Mouse (Mus musculus): ENCODE data around the gene Snapc1.

Snapc1 gene

DNA sequence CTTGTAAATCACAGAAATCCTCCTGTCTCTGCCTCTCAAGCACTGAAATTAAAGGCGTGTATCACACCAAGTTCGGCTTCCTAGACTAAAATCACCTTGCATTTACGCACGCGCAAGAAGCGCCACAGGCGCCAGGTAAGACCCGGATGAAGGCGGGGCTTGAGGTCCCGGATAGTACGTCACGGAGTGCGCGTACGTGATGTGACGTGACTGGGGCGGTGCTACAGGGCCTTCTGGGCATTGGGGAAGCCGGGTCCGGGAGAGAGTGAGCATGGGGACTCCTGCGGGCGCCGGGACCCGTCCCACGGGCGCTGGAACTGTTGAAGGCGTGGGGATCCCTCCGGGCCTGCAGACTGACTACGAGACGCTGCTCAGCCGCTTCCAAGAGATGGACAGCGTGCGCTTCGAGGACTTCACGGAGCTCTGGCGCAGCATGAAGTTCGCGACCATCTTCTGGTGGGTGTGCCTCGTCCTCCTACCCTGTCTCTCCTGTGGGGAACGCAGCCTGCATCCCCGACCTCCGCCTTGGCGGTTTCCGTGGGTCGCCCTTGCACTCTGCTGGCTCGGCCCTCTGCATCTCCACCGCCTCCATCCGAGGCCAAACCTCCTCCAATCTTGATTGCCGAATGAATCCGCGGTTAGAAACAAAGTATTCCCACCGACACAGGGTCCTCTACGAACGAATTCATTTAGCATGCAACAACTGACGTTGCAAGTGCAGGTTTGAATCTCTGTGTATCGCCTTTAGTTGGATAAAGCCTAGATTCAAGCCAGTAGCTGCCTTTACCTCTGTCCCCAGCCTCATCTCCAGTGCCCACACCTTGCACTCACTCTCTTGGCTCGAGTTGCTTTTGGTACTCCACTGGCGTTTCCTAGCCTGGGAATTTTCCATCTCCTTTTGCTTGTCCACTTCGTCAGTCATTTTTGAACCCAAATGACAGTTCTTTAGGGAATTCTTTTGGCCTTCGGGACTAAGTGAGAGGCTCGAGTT lies at the start of gene Snapc1:
Gene Snapc1, plus strand, starts transcription at position 191 of the 991 bp plus-strand sequence.
- DNase-seq (ENCODE audit: low read depth, low spot score), result peak; percentile 97

DNA sequence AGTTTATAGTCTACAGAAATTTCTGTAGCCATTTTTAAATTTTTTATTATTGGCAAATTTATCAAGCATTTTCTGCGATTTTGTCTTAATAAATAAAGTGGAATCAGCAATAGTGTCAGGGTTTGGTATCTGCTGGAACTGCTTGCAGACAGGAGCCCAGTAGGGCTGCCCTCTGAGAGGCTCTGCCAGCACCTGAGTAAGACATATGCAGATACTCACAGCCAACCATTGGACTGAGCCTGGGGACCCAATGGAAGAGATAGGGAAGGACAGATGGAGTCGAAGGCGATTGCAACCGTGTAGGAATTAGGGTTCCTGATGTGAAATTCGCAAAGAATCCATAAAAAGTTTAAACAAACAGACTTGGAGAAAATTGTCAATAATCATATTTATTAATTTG lies 45.8 kb upstream of the Snapc1 start:
- DNase-seq (ENCODE audit: low read depth, low spot score), result no peak

DNA sequence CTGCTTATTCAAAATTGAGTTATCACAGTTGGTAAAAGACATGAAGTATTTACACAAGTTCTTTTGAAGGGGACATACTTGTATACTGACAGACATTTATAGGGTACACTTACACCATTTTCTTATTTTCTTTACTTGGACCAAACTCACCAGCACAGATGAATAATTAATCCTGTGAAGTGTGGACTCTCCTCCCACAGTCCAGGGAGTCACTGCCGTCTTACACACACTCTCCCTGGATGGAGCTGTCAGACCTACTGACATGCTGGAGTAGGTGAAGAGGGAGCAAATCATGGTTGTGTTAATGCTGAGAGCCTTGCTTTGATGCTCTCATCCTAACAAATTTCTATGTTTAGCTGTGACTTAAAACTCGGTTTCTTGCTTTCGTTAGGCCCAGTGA lies 34.0 kb upstream of the Snapc1 start:
- no peak for DNase-seq (ENCODE audit: low read depth, low spot score)

DNA sequence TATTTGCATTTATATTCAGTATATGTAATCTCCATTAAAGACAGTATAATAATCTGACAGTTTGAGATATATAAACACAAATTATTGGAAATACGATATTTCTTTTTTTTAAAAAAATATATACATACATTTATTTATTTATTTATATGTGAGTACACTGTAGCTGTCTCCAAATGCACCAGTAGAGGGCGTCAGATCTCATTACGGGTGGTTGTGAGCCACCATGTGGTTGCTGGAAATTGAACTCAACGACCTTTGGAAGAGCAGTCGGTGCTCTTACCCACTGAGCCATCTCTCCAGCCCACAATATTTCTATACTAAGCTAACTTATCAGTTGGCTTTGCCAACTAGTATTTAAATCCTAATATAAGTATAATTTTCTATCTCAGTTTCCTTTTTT lies 33.0 kb upstream of the Snapc1 start:
- DNase-seq (ENCODE audit: low read depth, low spot score), result peak; percentile 74

DNA sequence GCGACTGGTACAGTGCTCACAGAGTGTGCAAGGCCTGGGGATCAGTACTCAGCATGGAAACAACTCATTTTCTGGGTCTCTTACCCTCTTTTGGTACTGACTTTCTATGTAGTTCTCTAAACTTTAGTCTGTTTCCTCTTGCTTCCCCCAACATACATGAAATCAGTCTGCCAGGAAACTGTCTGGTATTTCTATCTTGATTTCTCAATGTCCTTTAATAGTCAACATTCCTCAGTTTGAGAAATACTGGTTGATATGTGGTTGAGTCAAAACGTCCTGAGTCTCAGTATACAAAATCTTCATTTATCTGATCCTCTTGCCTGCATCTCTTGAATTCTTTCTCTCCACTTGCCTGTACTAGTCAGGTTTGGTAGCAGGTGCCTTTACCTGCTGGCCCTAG lies 29.8 kb upstream of the Snapc1 start:
- DNase-seq (ENCODE audit: low read depth, low spot score), result no peak

DNA sequence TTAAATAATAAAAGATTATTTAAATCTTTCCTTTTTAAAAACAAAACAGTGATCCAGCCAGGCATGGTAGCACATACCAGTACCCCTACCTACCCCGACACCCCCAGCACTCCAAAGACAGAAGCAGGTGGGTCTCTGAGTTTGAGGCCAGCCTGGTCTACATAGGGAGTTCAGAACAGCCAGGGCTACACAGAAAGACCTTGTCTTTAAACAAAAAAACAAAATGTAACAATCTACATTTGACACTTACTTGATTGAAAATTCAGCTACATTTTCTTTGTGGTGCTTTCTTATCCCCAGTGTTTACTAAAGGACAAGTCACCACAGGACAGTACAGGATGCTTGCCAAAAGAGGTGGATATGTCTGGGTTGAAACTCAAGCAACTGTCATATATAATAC lies 26.9 kb upstream of the Snapc1 start, which contains the start of gene Gm49321:
Gene Gm49321, plus strand, starts transcription at position 301 of the 400 bp plus-strand sequence.
- no peak for DNase-seq (ENCODE audit: low read depth, low spot score)

DNA sequence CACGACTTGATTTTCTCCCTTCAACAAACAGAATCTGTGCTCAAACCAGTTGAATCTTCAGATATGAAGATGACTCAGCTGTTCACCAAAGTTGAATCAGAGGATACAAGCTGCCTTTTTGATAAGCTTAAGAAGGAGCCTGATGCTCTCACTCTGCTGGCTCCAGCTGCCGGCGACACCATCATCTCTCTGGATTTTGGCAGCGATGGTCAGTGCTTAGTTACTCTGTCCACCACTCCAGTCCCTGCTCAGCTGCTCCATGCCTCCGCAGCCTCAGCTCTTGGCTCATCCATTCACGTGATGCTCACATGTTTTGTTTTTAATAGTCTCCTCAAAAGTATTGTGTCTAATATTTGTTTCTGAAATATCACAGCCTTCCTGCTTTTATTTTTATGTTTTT lies 24.7 kb upstream of the Snapc1 start:
- no peak for DNase-seq (ENCODE audit: low read depth, low spot score)

DNA sequence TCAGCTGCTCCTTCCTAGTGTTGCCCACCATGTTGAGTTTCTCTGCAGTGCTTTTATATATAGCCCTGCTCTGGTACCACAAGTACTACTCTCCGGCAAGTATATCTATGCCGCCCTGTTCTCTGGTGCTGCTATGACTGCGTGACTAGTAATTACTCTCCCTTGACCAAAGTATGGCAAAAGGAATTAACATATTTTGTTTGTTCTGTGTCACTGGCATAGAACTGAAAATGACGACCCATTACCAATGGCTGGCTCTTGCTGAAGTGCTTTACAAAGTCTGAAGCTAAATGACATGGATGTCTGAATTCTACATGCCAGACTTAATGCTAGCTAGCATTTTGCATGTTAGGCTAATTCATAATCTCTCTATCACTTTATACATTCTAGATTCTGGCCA lies 15.9 kb upstream of the Snapc1 start:
- no peak for DNase-seq (ENCODE audit: low read depth, low spot score)

DNA sequence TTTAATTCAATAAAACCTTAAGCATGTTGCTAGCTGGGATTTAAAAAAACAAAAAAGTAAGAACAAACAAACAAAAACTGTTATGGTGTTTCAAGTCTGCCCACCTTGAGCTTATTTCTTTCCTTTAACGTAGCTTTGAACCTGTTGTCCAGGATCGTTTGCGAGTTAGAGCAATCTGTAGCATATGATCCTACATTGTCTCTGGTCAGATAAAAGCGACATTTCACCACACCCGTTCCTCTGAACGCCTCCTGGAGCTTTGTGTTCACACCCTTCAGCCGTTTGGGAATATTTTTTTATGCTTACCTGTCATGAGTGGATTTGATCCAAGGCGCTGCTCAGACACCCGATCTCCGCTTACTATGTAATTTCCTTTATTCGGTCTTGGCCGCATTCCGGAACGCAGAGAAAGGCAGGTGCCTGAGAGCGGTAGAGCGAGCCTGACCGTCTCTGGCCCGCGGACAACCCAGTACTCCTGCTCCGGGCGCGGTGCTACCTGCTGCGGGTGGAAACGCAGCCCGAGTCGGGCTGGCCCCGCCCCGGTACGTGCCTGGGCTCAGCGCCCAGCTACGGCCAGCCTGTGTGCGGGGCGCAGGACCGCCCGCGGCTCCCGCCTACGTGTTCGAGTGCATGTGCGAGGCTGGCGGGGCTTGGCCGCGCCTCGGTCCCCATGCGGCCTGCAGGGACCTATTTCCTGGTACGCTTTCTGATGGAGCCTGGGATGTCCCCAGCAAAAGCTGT lies 14.8 kb upstream of the Snapc1 start:
- DNase-seq (ENCODE audit: low read depth, low spot score), result peak; percentile 19

DNA sequence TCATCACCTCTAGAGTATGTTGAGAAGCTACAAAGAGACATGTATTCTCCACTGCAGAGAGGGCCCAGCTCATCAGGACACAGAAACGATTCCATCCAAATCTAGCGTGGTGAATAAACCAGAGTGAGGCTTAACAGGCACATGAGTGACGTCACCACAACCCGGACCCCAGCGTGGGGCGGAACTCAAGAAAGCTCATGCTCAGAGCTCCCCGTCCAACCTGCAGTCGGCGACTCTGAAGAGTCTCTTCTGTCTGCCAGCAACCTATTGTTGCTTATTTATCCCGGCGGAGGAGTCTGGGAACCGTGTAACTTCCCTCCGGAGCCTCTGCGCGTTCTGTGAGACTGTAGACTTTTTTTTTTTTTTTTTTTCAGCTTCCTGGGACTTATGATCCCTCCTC lies 11.4 kb upstream of the Snapc1 start:
- DNase-seq (ENCODE audit: low read depth, low spot score), result peak; percentile 66

DNA sequence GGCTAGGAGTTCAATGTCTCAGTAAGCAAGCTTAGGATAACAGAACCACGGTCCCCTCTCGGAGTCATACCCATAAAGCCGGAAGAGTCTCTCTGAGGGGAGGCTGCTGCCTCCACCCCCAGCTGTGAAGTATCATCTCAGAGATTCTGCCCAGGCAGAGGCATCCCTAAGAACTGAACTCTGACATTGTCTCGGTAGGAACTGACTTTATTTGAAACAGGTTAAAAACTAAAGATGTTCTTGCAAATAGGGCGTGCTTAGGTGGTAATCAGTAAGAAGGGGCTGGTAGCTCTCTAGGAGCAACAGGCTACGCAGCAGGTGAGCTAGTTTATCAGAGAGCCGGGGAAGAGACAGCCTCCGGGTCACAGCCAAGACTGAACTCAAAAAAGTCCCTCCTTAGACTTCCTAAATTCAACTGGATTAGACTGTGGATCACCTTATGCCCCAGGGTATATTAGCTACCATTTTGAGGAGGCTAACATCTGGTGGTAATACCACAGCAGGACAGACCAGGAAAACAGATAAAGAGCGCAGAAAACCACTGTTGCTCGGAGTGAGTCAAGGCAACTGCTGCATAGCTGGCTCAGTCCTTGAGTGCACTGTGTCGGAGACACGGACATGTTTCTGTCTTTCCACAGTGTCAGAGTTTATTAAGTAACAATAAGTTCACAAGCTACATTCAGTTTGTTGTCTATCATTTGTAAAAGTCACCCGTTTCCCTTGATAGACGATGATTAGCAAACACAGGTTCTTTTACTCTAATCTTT lies 10.7 kb upstream of the Snapc1 start:
- peak; percentile 50 for DNase-seq (ENCODE audit: low read depth, low spot score)

DNA sequence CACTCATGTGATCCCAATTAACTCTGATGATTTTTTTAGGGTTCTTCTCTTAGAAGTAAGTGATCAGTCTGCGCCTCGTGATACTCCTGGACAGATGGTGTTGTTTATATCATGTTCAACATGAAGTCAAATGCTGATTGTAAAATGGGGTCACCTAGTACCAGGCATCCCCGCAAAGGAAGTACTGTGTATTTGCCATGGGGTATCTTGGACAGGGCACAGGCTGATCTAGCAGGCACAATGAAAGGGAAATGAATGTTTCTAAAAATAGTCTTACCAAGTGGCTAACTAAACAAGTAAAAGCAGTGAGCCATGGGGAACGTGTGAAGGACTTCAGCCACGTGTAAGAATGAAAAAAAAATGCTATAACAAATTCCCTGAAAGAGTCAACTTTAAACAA lies 9.5 kb upstream of the Snapc1 start:
- no peak for DNase-seq (ENCODE audit: low read depth, low spot score)

DNA sequence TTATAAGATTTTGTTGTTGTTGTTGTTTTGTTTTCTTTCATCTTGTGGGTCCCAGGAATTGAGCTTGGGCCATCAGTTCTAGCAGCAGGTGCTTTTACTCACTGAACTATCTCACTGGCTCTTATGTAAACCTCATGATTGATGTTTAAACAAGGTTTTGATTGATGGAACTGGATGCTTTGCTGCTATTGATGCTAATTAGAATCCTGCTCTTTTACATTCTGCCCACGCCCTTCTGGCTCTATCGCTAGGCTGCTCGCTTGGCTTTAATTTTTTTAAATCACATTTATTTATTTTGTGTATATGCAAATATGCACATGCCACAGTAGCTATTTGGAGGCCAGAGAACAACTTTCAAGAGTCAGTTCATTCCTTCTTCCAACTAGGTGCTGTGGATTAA lies 6.6 kb upstream of the Snapc1 start:
- no peak for DNase-seq (ENCODE audit: low read depth, low spot score)

DNA sequence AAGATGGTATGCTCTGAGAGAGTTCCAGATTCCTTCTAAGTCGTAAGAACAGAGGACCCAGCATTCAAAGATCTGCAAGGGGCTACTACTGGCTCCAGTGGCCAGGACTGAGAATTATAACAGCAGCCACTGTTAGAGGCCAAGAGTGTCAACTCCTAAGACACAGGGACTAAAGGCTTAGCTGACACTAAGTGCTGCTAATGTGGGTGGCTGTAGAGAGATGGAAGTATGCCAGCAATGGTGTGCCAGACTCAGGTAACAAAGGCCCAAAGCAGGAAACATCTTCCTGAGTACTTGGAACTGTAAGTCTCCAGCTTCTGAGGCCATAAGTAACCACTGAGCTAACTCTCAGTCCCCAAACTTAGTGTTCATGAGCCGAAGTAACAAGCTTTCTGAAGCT lies 5.5 kb upstream of the Snapc1 start:
- DNase-seq (ENCODE audit: low read depth, low spot score), result no peak

DNA sequence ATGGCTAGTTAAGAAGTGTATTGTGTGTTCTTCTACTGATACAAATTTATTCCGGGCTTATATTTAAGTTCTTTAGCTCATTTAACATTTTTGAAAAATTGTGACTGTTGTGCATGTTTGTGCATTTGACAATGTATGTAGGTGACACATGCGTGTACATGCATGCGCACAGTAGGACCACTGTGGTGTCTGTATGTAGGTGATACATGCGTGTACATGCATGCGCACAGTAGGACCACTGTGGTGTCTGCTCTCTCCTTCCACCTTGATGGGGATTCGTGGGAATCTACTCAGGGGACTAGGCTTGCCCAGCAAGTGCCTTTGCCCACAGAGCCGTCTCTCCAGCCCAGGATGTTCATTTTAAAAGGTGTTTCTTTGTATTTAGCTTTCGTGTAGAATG lies 4.9 kb downstream of the Snapc1 start:
- no peak for DNase-seq (ENCODE audit: low read depth, low spot score)

DNA sequence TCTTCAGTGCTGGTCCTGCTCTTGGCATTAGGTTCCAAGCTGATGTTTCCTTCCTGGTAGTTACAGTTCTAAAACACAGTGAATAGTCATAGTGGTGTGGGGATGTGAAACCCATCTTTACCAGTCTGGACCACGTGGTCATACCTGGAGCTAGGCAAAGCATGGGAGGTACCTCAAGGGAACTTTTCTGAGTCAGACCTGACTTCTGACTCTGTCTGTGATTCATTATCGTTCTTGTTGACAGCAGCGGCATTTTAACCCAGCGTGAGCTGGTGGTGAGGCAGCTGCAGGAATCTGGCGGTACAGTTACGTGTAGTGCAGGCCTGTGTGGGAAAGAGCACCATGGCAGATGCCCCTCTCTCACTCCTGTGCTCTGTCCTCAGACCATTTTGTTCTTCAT lies 10.3 kb downstream of the Snapc1 start:
- no peak for DNase-seq (ENCODE audit: low read depth, low spot score)

DNA sequence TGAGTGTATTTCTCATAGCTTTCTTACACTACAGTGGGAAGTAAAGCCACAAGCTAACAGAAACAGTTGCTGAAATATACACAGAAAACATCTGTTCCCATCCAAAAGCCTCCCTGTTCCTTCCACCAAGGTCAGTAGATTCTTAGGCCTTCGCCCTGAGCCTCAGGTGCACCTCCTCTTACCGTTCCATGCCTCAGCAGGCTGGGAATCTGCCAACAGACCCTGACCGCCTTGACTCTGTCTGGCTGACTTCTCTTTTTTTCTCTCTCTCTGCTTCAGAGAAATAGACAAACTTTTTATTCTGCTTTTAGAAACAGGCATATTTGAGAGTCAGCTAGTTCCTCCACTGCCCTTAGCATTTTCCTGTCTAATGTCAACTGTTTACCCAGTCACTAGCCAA lies 13.9 kb downstream of the Snapc1 start:
- DNase-seq (ENCODE audit: low read depth, low spot score), result no peak

DNA sequence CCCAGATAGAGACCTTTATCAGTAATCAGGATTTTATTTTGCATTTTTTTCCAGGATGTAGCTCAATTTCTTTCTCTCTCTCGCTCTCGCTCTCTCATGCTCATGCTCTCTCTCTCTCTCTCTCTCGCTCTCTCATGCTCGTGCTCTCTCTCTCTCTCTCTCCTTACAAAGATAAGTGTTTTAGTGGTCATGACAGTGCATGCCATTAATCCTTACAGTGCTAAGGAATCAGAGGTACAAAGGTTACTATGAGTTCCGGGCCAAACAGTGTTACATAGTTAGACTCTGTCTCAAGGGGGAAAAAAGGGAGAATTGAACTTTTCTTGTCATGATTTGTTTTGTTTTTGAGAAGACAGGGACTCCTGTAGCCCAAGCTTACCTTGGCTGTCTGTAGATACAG lies 15.4 kb downstream of the Snapc1 start:
- no peak for DNase-seq (ENCODE audit: low read depth, low spot score)

DNA sequence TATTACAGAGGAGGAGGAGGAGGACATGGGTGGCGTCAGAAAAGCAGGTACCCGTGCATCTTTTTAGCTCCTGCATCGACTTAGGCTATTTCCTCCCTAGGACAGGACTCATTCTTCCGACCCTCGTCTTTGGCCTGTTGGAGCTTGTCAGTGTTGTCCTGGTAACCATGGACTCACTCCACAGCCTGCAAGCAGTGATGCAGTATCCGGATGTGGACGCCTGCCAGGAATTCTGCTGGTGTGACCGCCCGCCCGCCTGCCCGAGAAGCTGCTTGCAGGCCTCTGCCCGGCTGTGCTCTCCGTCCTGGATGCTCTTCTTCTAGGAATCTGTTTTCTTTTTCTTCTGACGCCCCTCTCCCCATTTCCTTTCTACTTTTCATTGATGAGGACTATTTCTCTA lies 18.3 kb downstream of the Snapc1 start:
- DNase-seq (ENCODE audit: low read depth, low spot score), result no peak

DNA sequence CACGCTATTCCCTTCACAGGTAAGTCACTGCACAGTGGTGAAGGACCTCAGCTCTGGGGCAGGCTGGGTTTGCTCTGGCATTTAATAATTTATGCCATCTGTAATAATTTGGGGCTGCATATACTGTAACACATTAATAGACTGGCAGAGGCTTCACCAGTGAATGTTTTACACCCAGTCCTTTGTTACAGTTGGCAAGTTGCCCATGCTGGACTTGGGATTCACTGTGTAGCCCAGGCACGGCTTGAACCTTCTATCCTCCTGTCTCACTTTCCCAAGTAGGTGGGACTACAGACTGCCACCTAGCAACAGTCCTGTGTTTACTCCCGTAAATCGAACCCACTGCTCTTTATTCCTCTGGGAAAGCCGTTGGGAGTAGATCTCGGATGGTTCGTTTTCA lies 22.0 kb downstream of the Snapc1 start:
- no peak for DNase-seq (ENCODE audit: low read depth, low spot score)

DNA sequence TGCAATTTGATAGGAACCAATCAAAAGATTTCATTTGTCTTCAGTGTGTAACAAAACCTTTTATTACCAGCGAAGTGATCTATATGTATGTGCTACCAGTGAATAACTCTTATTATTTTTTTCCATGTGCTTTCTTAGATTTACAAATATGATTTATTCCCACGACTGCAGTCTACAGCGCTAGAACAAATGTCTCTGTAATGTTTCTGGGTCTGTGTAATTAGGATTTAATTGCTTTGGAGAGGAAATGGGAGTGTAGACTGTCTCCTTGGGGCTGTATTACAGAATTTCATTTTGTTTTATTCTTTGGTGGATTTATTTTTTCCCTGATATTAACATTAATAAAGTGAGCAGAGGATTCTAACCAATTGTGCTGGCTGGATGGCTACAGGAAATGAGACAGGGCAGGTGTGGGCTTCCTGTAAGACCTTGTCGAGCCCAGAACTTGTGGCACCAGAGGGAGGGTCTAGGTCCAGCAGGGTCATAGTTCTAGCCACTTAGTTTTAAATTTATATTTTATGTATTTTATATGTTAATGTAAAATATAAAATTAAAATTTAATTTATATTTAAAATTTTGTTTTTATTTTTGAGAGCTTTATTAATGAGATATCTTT lies 24.2 kb downstream of the Snapc1 start:
- no peak for DNase-seq (ENCODE audit: low read depth, low spot score)

DNA sequence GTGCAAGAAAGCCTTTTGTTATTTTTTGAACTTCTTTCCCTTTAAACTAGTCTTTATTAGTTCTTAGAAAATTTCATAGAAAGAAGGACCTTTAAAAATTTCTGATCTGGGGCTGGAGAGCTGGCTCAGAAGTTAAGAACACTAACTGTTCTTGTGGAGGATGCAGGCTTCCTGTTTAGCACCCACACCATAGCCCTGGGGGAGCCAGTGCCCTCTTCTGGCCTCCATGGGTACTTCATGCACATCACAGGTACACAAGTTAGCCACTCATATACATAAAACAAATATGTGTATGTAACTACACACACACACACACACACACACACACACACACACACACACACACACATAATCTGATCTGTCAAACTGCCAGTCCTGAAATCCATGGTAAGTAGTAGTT lies 25.3 kb downstream of the Snapc1 start:
- DNase-seq (ENCODE audit: low read depth, low spot score), result peak; percentile 64
